Mouse (Mus musculus): ENCODE measurements at regions not wholly inside any gene's neighbourhood (a gene's known extent, or its start where the extent isn't known, plus 50 kb on each side); places are given as distances from the start of the nearest gene placed in this dataset.

DNA sequence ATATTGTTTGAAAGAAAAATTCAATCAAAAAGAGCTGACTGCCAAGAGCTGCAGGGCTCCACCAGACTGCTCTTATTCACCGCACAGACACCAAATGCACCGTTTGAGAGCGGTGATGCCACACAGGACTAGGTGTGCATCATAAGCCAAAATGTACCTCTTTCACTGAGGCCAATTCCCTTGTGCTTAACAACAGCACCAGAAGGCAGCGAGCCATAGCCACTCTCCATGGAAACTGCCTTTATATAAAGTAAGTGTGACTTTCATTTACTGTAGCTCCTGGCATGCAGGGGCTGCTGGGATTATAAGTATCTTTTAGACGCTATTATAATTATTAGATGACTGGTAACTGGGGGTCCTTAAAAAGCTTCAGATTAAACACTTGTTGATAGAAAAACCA is 154.5 kb downstream of the Rap2a start:
- no peaks in the 10 kb centered on the region for H3K36me3 ChIP-seq (ENCODE audit: insufficient read depth, low read length)
- no peaks in the 10 kb centered on the region for H3K9me3 ChIP-seq (ENCODE audit: low read length)
- no peak for TF ChIP-seq NANOG (IDR thresholded peaks at IDR 0.05; ENCODE audit: borderline replicate concordance, low read length)
- no peak for TF ChIP-seq POU5F1 (IDR thresholded peaks at IDR 0.05; ENCODE audit: borderline replicate concordance, low read length)
- no peak for TF ChIP-seq CTCF (conservative IDR thresholded peaks at IDR 0.05; ENCODE audit: low read length)
- H3K27me3 ChIP-seq (ENCODE audit: insufficient read depth, low read length), result no peaks in the 10 kb centered on the region
- H3K4me3 ChIP-seq (replicated peaks; ENCODE audit: low read length), result no peak overlapping the region
- H3K4me1 ChIP-seq (replicated peaks; ENCODE audit: low read depth, low read length), result no peaks in the 10 kb centered on the region

DNA sequence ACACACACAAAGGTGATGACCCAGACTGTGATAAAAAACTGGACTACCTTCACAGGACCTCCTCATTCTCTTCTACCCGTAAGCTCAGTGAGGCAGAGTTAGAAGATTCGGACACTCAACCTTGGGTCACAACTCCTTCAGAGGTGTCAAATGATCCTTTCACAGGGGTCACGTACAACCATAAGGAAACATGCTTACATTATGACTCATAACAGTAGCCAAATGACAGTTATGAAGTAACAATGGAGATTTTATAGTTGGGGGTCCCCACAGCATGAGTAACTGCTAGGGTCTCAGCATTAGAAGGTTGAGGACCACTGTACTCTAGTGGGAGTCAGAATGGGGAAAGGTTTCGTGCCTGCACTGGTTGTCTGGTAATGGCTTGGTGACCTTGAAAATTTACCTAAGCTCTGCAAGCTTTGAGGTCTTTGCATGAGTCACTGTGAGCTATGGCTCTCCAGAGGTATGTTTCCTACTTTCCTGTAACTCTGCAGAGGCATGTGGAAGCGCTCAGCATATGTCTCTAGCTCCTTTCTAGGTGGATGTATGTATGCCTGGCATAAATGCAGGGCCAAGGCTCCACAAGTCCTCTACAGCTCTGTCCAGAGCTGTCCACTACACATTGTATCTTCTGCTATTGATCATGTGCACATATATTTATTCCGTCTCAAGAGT is 158.6 kb downstream of the Rap2a start:
- no peaks in the 10 kb centered on the region for H3K27me3 ChIP-seq (ENCODE audit: insufficient read depth, low read length)
- no peaks in the 10 kb centered on the region for H3K9me3 ChIP-seq (ENCODE audit: low read length)
- no peak for TF ChIP-seq NANOG (IDR thresholded peaks at IDR 0.05; ENCODE audit: borderline replicate concordance, low read length)
- TF ChIP-seq POU5F1 (IDR thresholded peaks at IDR 0.05; ENCODE audit: borderline replicate concordance, low read length), result no peak
- TF ChIP-seq CTCF (conservative IDR thresholded peaks at IDR 0.05; ENCODE audit: low read length), result no peak
- no peak overlapping the region for H3K4me3 ChIP-seq (replicated peaks; ENCODE audit: low read length)
- H3K36me3 ChIP-seq (ENCODE audit: insufficient read depth, low read length), result no peaks in the 10 kb centered on the region
- no peaks in the 10 kb centered on the region for H3K4me1 ChIP-seq (replicated peaks; ENCODE audit: low read depth, low read length)

DNA sequence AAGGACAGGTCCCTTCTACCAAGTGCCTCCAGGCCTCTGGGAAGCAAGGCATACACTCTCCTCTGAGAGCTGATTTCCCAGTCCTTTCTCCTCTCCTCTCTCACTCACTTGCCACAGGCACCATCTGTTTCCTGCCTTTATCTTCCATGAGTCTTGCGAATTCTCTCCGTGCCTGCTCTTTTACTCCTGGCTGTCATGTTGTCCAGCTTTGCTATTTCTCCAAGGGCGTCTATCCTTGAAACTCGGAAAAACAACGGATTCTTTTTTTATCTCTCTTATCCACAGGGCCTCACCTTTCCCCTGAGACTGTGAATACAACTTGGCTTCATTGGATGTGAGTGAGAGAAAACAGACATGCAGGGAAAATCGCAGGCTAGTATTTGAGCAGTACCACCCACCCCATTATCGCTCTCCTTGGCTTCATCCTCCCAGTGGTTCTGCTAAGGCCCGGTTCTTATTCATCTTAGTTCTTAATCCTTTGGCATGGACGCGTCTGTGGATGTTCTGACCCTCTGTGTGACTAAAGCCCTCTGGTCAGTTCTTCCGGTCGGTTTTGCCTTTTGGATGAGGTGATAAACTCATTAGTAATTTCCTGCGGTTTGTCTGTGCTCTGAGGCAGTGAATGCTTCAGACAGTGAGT is 159.4 kb downstream of the Rap2a start:
- Histone ChIP-seq H3K4me1 (replicated peaks; ENCODE audit: low read depth, low read length) (no peaks in the 10 kb centered on the region), H3K27me3 (ENCODE audit: insufficient read depth, low read length) (no peaks in the 10 kb centered on the region), H3K4me3 (replicated peaks; ENCODE audit: low read length) (no peak overlapping the region), H3K36me3 (ENCODE audit: insufficient read depth, low read length) (no peaks in the 10 kb centered on the region), H3K9me3 (ENCODE audit: low read length) (no peaks in the 10 kb centered on the region)
- no peak for TF ChIP-seq POU5F1 (IDR thresholded peaks at IDR 0.05; ENCODE audit: borderline replicate concordance, low read length)
- TF ChIP-seq NANOG (IDR thresholded peaks at IDR 0.05; ENCODE audit: borderline replicate concordance, low read length), result no peak
- TF ChIP-seq CTCF (conservative IDR thresholded peaks at IDR 0.05; ENCODE audit: low read length), result no peak

DNA sequence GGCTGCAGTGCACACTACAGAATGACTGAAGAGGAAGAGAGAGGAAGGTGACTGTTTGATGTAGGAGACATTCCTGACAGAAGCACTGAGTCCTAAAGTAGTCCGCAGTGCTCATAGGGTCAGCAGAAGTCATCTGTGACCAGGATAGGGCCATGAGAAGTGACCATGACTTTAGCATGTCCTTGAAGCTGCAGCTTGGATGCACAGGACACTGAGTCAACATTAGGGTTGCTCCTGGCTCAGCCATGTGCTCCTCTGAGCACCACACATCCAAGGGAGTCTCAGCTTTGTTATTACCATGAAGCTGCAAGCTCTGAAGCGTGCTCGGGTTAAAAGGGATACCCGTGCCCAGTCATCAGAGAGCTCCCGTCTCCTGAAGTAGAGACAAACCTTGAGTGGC is 164.3 kb downstream of the Rap2a start:
- TF ChIP-seq NANOG (IDR thresholded peaks at IDR 0.05; ENCODE audit: borderline replicate concordance, low read length) (no peak), CTCF (conservative IDR thresholded peaks at IDR 0.05; ENCODE audit: low read length) (no peak), POU5F1 (IDR thresholded peaks at IDR 0.05; ENCODE audit: borderline replicate concordance, low read length) (no peak)
- H3K9me3 ChIP-seq (ENCODE audit: low read length), result no peaks in the 10 kb centered on the region
- H3K4me1 ChIP-seq (replicated peaks; ENCODE audit: low read depth, low read length), result no peaks in the 10 kb centered on the region
- H3K36me3 ChIP-seq (ENCODE audit: insufficient read depth, low read length), result no peaks in the 10 kb centered on the region
- H3K4me3 ChIP-seq (replicated peaks; ENCODE audit: low read length), result no peak overlapping the region
- no peaks in the 10 kb centered on the region for H3K27me3 ChIP-seq (ENCODE audit: insufficient read depth, low read length)

DNA sequence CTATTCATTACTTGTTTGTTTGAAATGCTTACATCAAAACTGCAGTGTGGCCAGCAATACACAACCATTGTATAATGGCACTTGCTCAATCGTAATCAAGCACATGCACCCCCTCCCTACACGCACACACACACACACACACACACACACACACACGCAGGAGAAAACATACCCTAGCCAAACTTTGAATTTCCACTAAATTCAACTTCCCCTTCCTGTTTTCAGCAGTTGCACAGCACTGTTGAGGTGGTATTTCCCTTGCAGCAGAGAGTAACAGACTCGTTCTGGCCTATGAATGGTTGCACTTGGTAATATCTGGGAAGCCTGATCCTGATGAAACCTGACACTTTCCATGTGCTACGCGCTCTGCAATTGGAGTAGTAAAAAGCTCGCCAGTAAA is 173.8 kb downstream of the Rap2a start:
- H3K4me1 ChIP-seq (replicated peaks; ENCODE audit: low read depth, low read length), result no peaks in the 10 kb centered on the region
- no peaks in the 10 kb centered on the region for H3K36me3 ChIP-seq (ENCODE audit: insufficient read depth, low read length)
- H3K27me3 ChIP-seq (ENCODE audit: insufficient read depth, low read length), result no peaks in the 10 kb centered on the region
- no peak overlapping the region for H3K4me3 ChIP-seq (replicated peaks; ENCODE audit: low read length)
- no peak for TF ChIP-seq POU5F1 (IDR thresholded peaks at IDR 0.05; ENCODE audit: borderline replicate concordance, low read length)
- TF ChIP-seq NANOG (IDR thresholded peaks at IDR 0.05; ENCODE audit: borderline replicate concordance, low read length), result no peak
- TF ChIP-seq CTCF (conservative IDR thresholded peaks at IDR 0.05; ENCODE audit: low read length), result no peak
- no peaks in the 10 kb centered on the region for H3K9me3 ChIP-seq (ENCODE audit: low read length)

DNA sequence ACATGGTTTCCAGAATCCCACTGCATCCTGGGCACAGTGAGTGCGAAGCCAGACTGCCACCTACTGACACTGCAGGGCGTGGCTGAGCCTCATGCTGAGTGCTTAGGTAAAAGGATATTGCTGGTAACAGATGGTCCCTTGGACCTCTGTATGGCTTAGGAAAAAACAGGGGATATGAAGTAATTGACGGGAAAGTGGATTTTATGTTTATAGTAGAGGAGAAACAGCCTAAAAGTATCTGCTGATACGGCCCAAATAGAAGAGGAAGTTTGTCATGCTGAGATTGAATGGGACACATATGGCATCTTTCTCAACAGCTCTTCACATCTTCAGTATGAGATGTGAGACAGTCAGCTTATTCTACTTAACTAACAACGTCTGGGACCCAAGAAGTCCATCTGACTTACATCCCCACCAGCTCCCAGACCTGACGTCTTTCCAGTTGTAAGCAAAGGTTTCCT is 182.1 kb downstream of the Rap2a start:
- Histone ChIP-seq H3K9me3 (ENCODE audit: low read length) (no peaks in the 10 kb centered on the region), H3K36me3 (ENCODE audit: insufficient read depth, low read length) (no peaks in the 10 kb centered on the region), H3K4me1 (replicated peaks; ENCODE audit: low read depth, low read length) (no peaks in the 10 kb centered on the region; the same call in 1 of the 2 replicates), H3K4me3 (replicated peaks; ENCODE audit: low read length) (no peak overlapping the region), H3K27me3 (ENCODE audit: insufficient read depth, low read length) (no peaks in the 10 kb centered on the region)
- TF ChIP-seq CTCF (conservative IDR thresholded peaks at IDR 0.05; ENCODE audit: low read length) (no peak), NANOG (IDR thresholded peaks at IDR 0.05; ENCODE audit: borderline replicate concordance, low read length) (no peak), POU5F1 (IDR thresholded peaks at IDR 0.05; ENCODE audit: borderline replicate concordance, low read length) (no peak)

DNA sequence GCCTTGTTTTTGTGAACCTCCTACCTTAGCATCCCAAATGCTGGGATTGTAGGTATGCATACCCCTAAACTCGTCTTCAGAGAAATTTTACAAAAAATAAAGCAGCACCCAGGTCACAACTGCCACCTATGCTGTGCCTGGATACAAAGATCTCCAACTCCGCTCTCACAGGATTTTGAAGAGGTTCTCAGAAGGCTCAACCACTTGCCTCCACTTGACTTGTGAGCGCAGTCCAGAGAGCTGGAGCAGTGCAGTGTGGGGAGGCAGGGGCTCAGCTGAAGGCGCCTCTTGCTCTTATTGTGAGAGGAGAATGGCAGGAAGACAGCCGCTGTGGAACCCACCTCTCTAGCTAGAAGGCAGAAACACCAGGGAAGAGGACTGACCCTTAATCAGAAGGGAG is 182.9 kb downstream of the Rap2a start:
- Histone ChIP-seq H3K36me3 (ENCODE audit: insufficient read depth, low read length) (no peaks in the 10 kb centered on the region), H3K27me3 (ENCODE audit: insufficient read depth, low read length) (no peaks in the 10 kb centered on the region), H3K4me1 (replicated peaks; ENCODE audit: low read depth, low read length) (no peaks in the 10 kb centered on the region; the same call in 1 of the 2 replicates), H3K4me3 (replicated peaks; ENCODE audit: low read length) (no peak overlapping the region), H3K9me3 (ENCODE audit: low read length) (no peaks in the 10 kb centered on the region)
- no peak for TF ChIP-seq NANOG (IDR thresholded peaks at IDR 0.05; ENCODE audit: borderline replicate concordance, low read length)
- no peak for TF ChIP-seq POU5F1 (IDR thresholded peaks at IDR 0.05; ENCODE audit: borderline replicate concordance, low read length)
- TF ChIP-seq CTCF (conservative IDR thresholded peaks at IDR 0.05; ENCODE audit: low read length), result no peak

DNA sequence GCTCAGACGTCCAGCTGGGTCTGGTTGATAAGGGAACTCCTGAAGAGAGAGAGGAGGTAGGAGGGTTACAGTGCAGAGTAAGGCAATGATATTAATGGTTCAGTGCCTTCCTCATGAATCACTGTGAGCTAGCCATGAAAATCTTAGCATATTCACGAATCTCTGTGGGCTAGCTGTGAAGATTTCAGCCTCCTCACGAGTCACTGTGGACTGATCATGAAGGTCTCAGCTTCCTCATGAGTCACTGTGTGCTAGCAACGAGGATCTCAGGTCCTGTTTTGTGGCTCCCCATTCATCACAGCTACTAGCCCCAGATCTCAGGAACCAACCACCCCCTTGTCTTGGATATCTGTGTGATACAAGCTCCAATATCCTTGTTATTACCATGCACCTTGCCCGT is 191.4 kb downstream of the Rap2a start:
- H3K9me3 ChIP-seq (ENCODE audit: low read length), result no peaks in the 10 kb centered on the region
- TF ChIP-seq NANOG (IDR thresholded peaks at IDR 0.05; ENCODE audit: borderline replicate concordance, low read length) (no peak), CTCF (conservative IDR thresholded peaks at IDR 0.05; ENCODE audit: low read length) (no peak), POU5F1 (IDR thresholded peaks at IDR 0.05; ENCODE audit: borderline replicate concordance, low read length) (no peak)
- no peaks in the 10 kb centered on the region for H3K4me1 ChIP-seq (replicated peaks; ENCODE audit: low read depth, low read length)
- no peaks in the 10 kb centered on the region for H3K27me3 ChIP-seq (ENCODE audit: insufficient read depth, low read length)
- H3K36me3 ChIP-seq (ENCODE audit: insufficient read depth, low read length), result no peaks in the 10 kb centered on the region
- H3K4me3 ChIP-seq (replicated peaks; ENCODE audit: low read length), result no peak overlapping the region
